Mouse (Mus musculus): ENCODE data around the gene Pkd1.

Gene Pkd1

DNA sequence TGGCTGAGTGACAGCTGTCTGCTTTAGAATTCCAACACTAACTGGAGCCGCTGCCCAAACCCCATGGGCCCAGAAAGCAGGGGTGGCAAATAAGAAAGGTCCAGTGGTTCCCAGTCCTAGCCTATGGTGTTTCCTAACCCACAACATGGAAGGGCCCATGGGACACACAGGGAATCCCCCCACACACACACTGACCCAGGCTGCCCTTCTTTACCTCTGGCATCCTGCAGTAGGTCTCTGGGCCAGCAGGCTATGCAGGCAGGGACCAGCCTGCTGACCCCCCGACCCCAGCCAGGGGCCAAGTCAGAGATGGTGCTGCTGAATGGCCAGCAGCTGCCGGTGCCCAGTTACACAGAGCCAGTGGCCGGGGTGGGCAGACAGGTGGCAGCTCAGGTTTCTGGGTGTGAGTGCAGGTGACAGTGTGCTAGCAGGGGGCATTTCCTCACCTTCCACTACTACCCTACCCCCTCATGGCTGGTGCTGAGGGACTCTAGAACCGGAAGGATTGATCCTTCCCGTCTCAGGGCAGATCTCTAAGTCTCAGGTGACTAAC lies 93.2 kb downstream of the Pkd1 start:
- CTCF ChIA-PET, result interaction anchor here (1.1 kb wide), 1 partner anchor 20 kb away, joined by 3 read pairs; no protein-coding TSS in a partner anchor

DNA sequence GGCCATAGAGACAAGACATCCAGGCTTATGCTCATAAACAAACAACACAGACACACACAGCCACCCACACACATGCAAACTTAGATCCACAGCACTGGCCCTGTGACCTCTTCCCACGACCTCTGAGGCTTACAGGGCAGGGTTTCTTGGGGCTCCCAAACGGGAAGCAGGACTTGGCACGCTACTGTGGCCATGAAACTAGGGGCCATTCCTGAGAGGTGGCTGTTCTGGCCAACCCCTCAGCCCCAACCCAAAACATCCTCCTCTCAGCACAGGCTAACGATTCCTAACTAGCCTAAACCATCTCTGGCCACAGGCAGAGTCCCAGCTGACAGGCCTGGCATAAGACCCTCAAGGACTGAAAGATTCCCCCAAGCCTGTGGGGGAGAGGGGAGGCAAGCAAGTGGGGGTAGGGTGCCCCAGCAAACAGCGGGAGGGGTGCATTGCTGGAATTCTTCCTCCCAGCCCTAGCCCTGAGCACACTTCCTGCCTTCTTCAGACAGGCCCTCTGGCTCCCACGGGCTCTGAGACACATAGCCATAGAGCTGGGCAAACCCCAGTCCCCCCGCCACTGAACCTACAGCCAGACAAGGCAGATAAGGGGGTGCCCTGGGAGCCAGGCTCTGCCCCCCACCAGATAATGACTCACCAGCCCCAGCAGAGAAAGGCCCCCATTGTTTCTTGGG lies 94.5 kb downstream of the Pkd1 start:
- CTCF ChIA-PET, result interaction anchor here (1.1 kb wide), 1 partner anchor 19 kb away, joined by 3 read pairs; no protein-coding TSS in a partner anchor

DNA sequence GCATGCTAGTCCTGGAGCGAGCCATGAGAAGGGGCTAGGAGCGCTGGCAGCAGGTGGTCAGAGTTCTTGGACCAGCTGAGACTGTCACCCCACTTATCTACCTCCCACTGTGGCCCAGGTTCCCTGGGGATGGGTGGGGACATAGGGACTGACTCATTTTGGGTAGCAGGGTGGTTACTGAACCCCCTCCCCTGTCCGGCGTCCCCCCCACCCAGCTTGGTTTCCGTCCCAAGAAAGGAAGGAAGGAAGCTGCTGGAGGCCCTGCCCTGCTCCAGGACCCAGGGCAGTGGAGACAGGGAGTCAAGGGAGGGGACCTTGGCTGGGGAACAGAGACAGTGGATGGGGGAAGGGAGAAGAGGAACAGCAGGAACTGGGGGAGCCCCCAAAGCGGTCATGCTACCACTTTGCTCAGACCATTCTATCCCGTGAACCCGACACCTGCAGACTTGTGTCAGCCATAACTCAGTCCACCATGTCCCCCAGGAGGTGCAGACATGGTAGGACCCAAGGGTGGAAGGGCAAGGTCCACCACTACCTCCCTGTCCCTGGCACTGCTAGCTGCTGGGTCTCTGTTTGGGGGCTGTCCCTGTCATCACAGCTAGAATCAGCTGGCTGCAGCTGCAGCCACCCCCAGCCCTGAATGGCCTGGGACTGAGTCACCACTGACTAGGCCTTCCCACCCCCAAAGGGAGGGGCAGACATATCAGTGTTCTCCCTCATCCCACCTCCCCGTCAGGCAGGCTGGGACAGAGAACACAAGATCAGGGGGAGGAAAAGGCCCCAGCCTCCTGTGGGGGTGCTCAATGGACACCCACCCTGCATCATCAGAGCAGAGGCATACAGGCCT lies 95.5 kb downstream of the Pkd1 start:
- CTCF ChIA-PET, result no interaction called here

DNA sequence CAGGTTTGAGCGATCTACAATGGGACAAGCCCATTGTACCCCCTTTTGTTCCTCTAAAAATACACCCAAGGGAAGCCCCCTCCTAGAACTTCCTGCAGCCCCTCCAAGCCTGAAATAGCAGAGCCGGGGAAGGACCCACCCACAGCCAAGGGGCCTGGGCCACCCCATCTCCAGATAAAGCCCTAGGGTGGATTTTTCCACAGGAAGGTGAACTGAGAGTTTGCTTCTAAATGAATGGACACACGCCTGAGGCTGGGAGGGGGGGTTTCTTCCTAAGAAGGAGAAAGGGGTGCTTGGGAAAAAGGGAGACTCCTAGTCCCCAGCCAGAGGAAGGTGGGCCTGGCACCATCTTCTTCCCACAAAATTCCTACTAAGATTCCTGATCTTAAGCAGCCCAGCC lies 96.3 kb downstream of the Pkd1 start:
- CTCF ChIA-PET, result no interaction called here

Data from spleen, embryonic (tissue).